Mouse (Mus musculus): Measurements from ENCODE around the gene Sidt1. TPM values are rescaled to one million over a fixed set of nuclear protein-coding genes. Genes with fewer than 3 reads are reported as not detected.
A peak's percentile ranks its signal among the peaks of the same experiment; 100 is the strongest.
"Not testable (repeated sequence)": the region's sequence is repeated elsewhere in the genome, so short reads cannot be mapped to it uniquely, and the experiment has no call there.

Sidt1 gene
- polyA plus RNA-seq, 1 experiment from 2014 or later = 4.7 TPM

DNA sequence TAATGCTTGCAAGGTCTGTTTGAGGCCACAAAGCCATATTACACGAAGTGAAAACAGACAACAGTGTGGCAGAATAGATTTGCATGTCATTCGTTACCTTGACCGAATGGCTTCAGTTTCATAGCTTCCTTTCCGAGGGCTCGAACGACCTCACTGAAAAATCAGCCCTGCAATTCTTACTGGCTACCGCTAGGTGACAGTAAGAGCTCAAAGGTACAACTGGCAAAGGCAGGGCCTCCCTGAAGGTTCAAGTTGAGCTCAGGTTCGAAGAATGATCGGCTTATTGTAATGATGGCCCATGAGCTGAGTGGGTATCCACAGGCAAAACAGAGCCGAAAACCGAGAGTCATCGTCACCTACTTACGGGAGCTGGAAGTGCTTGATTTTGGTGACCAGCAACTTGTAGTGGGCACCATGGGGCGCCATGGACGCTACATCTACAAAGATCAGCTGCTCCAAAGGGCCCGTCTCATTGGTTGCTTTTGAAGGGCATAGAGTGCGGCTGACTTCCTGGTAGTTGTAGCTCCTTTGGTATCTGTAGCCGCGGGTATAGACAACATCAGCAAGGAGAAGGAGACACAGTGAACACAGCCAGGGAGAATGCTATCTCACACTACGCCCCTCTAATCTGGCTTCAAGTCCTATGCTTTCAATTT, 33.4 kb downstream of the Sidt1 start:
- no peak overlapping the region for H3K9ac ChIP-seq
- H3K4me1 ChIP-seq = no peaks in the 10 kb centered on the region
- no peaks in the 10 kb centered on the region for H3K9me3 ChIP-seq
- no peak for ATAC-seq (ENCODE audit: insufficient read depth, low FRiP score, low read depth)
- H3K27me3 ChIP-seq (replicated peaks) = no peaks in the 10 kb centered on the region
- H3K4me3 ChIP-seq (replicated peaks) = no peak overlapping the region
- H3K4me2 ChIP-seq = no peak overlapping the region
- 77% methylated on average over 20 of the region's 20 CpGs for WGBS
- H3K36me3 ChIP-seq = no peaks in the 10 kb centered on the region
- H3K27ac ChIP-seq = no peak overlapping the region

DNA sequence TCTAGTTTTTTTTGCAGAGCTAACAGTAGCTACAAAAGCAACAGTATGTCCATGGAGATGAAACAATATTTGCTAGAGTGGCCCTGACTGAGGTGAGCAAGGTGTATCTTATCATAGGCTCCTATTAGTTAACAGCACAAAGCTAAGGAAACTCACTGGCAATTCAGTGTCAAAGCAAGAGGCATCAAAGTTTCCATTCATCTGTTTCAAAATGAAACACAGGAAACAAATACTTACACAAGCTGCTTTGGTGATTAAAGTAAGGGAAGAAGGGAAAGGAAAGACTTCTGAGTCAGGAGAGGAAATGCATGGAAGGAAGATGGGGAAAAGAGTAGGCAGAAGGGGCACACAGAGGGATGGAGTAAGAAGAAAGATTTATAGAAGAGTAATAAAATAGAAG, 39.0 kb downstream of the Sidt1 start:
- Histone ChIP-seq H3K27ac (no peak overlapping the region), H3K4me1 (no peaks in the 10 kb centered on the region)
- no peak for ATAC-seq (ENCODE audit: insufficient read depth, low FRiP score, low read depth)

DNA sequence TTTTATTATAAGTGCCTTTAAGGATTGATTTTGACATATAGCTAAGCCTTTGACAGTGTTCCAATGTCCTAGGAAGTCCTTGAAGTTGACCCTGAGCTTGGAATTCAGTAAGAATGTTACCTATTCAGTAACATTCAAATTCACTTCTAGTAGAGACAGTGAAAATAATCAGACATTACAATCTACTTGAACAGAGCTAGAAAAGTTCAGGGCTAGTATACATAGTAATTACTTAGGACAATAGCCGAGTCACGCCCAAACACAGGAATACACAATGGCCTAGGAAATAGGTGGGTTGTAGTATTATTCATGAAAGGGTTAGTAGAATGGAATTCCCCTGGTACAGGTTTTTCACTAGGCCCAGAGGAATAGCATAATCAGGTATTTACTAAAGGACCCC, 40.3 kb downstream of the Sidt1 start:
- not testable (repeated sequence) for H3K27me3 ChIP-seq (replicated peaks); H3K9me3 ChIP-seq; H3K36me3 ChIP-seq; H3K27ac ChIP-seq; H3K4me1 ChIP-seq; H3K9ac ChIP-seq; ATAC-seq (ENCODE audit: insufficient read depth, low FRiP score, low read depth); H3K4me2 ChIP-seq; H3K4me3 ChIP-seq (replicated peaks)
- WGBS = 94% methylated on average over 2 of the region's 2 CpGs

More for the DNA sequence above, 39.0 kb downstream of the Sidt1 start:
- Histone ChIP-seq H3K36me3 (no peaks in the 10 kb centered on the region), H3K9ac (no peak overlapping the region), H3K9me3 (no peaks in the 10 kb centered on the region), H3K4me3 (replicated peaks) (no peak overlapping the region), H3K4me2 (no peak overlapping the region), H3K27me3 (replicated peaks) (no peaks in the 10 kb centered on the region)

DNA sequence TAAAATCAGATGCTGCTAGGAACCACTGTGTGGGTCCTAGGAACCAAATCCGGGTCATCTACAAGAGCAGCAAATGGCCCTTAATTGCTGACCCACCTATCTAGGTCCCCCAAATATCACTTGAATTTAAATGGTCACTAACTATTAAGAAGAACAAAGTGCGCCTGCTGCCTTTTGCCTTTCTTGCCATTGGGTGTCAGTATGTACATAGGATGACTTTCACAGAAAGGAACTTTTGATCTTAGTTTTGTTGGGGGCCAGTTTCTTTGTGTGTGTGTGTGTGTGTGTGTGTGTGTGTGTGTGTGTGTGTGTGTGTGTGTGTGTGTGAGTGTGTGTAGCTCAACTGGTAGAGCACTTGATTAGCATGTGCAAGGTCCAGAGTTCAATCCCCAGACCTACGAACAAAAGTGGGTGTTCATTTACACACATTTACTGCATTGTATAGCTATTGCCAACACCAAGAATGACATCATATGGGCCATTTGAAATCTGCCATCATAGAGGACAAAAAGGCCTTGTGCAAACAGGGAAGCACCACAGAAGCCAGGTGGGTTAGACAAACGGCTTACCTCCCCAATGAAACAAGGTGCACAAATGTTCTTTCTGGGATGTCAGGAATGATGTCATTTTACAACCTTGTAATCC, 43.9 kb downstream of the Sidt1 start:
- Histone ChIP-seq H3K9ac (no peak overlapping the region), H3K27me3 (replicated peaks) (no peaks in the 10 kb centered on the region), H3K27ac (no peak overlapping the region), H3K36me3 (no peaks in the 10 kb centered on the region), H3K9me3 (no peaks in the 10 kb centered on the region), H3K4me1 (no peaks in the 10 kb centered on the region), H3K4me2 (no peak overlapping the region), H3K4me3 (replicated peaks) (no peak overlapping the region)
- 58% methylated on average over 4 of the region's 4 CpGs for WGBS
- no peak for ATAC-seq (ENCODE audit: insufficient read depth, low FRiP score, low read depth)

DNA sequence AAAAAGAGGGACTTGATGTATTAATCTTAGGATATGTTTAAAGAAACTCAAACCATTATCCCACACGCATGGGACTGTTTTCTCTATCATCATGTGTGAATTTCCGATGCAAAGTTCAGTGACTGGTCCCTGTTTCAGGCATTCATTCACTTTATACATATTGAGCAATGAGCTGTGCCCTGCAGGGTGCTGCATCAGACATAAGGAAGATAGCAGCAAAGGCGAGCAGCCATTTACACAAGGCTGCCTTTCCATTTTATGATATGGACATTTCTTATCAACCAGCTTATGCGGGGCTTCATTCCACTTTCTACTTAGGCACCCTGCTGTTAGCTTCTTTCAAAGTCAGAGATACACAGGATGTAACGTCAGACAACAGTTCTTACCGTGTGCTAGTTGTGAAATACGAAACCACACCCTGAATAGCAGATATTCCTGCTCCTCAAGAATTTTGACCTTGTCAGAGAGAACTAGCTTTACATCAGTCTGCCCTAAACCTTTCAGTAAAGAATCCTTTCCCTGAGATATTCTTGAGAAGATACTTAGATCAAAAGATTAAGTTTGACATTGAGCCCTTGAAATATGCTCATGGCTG, 45.5 kb downstream of the Sidt1 start:
- ATAC-seq (ENCODE audit: insufficient read depth, low FRiP score, low read depth) = no peak
- WGBS = 53% methylated on average over 7 of the region's 7 CpGs

DNA sequence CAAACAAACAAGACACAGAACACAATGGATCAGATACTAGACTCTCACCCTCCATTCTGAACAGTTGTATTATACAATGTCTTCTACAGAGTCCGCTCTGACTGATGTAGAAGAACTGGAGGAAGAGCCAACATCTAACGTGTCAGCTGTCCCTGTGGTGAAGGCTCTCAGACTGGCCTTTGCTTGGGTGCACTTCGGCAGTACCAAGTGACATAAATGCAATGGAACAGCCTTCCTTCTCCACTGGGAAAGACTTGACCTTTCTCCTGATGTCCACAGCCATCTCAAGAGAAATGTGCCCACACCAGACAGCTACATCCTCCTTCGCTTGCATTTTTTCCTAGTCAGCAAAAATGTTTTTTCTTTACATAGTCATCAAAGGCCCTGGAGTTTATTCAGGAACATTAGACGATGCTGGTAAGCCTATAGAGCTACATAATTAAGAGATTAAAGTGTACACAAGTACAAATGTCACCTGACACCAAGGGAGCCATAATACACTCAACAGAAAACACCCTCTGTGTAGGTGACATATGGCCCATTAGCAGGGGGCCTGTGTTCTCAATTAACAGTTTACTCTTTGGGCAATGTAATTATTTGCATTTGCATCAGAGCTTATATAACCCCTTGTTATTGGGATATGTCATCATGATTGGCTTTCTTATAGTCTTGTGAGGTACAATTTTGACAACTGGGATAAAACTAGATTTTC, 50.2 kb downstream of the Sidt1 start:
- H3K27ac ChIP-seq = no peak overlapping the region
- H3K4me2 ChIP-seq = no peak overlapping the region
- no peaks in the 10 kb centered on the region for H3K27me3 ChIP-seq (replicated peaks)
- no peak for ATAC-seq (ENCODE audit: insufficient read depth, low FRiP score, low read depth)
- 68% methylated on average over 5 of the region's 5 CpGs for WGBS
- no peaks in the 10 kb centered on the region for H3K36me3 ChIP-seq
- H3K9me3 ChIP-seq = no peaks in the 10 kb centered on the region
- no peak overlapping the region for H3K4me3 ChIP-seq (replicated peaks)
- no peaks in the 10 kb centered on the region for H3K4me1 ChIP-seq
- H3K9ac ChIP-seq = no peak overlapping the region

More for the DNA sequence above, 45.5 kb downstream of the Sidt1 start:
- H3K27me3 ChIP-seq (replicated peaks) = no peaks in the 10 kb centered on the region
- H3K9me3 ChIP-seq = no peaks in the 10 kb centered on the region
- no peak overlapping the region for H3K4me2 ChIP-seq
- no peak overlapping the region for H3K27ac ChIP-seq
- no peaks in the 10 kb centered on the region for H3K4me1 ChIP-seq
- H3K4me3 ChIP-seq (replicated peaks) = no peak overlapping the region
- H3K36me3 ChIP-seq = no peaks in the 10 kb centered on the region
- no peak overlapping the region for H3K9ac ChIP-seq

DNA sequence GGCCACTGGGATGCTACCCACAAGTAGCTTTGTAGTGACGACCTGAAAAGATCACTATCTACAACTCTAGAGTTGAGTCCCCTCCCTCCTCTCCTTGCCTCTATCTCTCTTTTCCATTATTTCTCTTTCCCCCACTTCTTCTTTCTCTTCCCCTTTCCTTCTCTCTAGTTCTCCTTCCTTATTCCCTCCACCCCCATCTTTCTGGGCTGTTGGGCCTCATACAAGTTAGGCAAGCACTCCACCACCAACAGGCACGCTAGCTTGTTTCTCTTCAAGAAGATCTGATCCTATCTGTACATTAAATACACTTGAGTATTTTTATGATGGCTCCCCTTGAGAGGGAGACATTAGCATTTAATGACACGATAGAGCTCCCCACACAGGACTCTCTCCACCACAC, 51.0 kb downstream of the Sidt1 start:
- no peaks in the 10 kb centered on the region for H3K36me3 ChIP-seq
- H3K27ac ChIP-seq = no peak overlapping the region
- H3K4me3 ChIP-seq (replicated peaks) = no peak overlapping the region
- no peaks in the 10 kb centered on the region for H3K9me3 ChIP-seq
- no peaks in the 10 kb centered on the region for H3K4me1 ChIP-seq
- ATAC-seq (ENCODE audit: insufficient read depth, low FRiP score, low read depth) = no peak
- 69% methylated on average over 3 of the region's 3 CpGs for WGBS
- no peak overlapping the region for H3K9ac ChIP-seq
- H3K27me3 ChIP-seq (replicated peaks) = no peaks in the 10 kb centered on the region
- no peak overlapping the region for H3K4me2 ChIP-seq

DNA sequence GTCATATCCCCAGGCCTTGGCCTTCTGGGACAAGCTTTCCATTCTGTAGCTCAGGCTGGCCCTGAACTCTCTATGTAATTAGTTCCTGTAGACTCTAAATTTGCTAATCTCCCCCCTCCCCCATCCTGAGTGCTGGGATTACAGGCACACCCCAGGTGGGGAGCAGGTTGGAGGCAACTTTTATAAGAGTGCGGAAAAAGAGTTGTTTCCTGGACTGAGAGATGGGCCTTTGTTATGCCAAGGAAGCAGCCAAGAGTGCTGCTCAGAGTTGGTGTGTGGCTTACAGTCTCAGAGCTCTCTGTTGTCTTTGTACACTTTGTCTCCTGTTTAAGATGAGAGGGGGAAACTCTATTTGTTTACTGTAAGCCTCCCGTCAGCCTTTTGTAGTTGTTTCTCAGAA, 52.2 kb downstream of the Sidt1 start:
- 73% methylated on average over 2 of the region's 2 CpGs for WGBS
- H3K9me3 ChIP-seq = no peaks in the 10 kb centered on the region
- H3K27me3 ChIP-seq (replicated peaks) = no peaks in the 10 kb centered on the region
- ATAC-seq (ENCODE audit: insufficient read depth, low FRiP score, low read depth) = no peak
- no peak overlapping the region for H3K27ac ChIP-seq
- H3K36me3 ChIP-seq = no peaks in the 10 kb centered on the region
- H3K4me3 ChIP-seq (replicated peaks) = no peak overlapping the region
- H3K4me1 ChIP-seq = no peaks in the 10 kb centered on the region
- no peak overlapping the region for H3K9ac ChIP-seq
- no peak overlapping the region for H3K4me2 ChIP-seq

DNA sequence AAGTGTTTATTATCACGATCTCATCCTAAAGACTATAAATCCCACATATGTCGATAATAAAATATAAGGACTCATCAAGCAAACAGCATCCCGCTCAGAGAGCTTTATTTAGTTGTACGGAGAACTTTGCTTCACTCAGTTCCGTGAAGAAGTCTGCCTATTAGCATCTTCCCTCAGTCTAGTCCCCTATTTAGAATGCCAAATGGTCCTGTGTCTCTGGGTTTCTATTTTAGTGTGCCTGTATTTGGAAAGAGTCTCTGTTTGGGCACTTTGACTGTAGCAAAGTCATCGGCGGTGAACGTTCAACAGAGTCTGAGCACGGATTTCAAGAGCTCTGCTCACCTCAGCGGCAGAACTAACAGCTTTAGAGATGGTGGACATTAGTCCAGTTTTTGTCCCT, 55.8 kb downstream of the Sidt1 start:
- ATAC-seq (ENCODE audit: insufficient read depth, low FRiP score, low read depth) = no peak
- no peak overlapping the region for H3K4me2 ChIP-seq
- no peaks in the 10 kb centered on the region for H3K9me3 ChIP-seq
- no peaks in the 10 kb centered on the region for H3K36me3 ChIP-seq
- no peaks in the 10 kb centered on the region for H3K4me1 ChIP-seq
- H3K27me3 ChIP-seq (replicated peaks) = no peaks in the 10 kb centered on the region
- no peak overlapping the region for H3K4me3 ChIP-seq (replicated peaks)
- H3K27ac ChIP-seq = no peak overlapping the region
- WGBS = 94% methylated on average over 10 of the region's 10 CpGs
- H3K9ac ChIP-seq = no peak overlapping the region

DNA sequence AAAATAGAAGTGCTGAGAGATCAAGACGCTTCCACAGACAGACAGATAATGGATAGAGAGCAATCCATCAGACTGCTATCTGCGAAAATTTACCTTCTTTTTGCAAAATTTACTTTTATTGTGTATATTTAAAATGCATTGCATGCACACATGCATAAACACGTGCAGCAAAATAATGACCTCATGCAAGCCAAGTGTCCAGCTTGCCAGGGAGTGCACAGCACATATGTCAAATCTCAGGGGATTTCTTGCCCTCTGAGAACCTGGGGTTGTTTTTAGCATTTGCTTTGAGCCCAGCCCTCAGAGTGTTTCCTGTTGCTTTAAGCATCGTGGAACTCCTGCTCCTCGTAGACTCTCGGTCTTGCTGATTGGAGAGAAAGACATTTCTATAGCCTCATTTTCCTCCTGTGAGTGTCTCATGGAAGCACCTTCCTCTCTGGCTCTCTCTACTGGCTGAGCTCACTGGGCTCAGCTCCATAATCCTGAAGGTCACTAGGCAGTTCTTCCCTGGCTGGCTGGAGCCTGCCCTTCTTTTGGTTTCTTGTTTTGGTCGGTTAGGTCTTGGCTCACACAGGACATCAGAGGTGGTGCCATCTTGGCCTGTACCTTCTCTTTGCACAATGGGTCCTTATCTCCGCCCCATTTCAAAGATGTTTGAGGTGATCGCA, 61.5 kb downstream of the Sidt1 start:
- H3K36me3 ChIP-seq = no peaks in the 10 kb centered on the region
- H3K9ac ChIP-seq = no peak overlapping the region
- no peaks in the 10 kb centered on the region for H3K27me3 ChIP-seq (replicated peaks)
- no peak overlapping the region for H3K4me3 ChIP-seq (replicated peaks)
- no peak overlapping the region for H3K27ac ChIP-seq
- WGBS = 64% methylated on average over 9 of the region's 9 CpGs
- no peaks in the 10 kb centered on the region for H3K4me1 ChIP-seq
- no peak overlapping the region for H3K4me2 ChIP-seq
- ATAC-seq (ENCODE audit: insufficient read depth, low FRiP score, low read depth) = no peak
- H3K9me3 ChIP-seq = no peaks in the 10 kb centered on the region

DNA sequence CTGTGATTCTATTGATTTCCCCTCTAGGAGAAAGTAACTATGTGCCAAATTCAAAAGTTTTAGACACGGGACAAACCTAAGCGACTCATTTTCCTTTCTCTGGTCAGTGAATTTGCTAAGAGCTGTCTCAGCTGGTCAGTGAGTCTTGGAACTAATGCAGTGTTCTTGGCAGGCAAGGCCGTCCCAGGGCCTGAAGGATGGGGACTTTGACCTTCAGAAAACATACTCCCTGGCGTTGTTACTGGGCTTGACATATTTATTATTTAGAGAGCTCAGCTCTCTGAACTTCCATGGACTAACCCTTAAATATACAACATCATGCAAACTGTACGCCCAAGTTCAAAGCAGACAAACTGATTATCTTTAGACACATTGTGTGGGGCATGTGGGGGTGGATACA, 62.4 kb downstream of the Sidt1 start:
- H3K36me3 ChIP-seq = no peaks in the 10 kb centered on the region
- ATAC-seq (ENCODE audit: insufficient read depth, low FRiP score, low read depth) = peak; percentile 35; the same call in 1 of the 2 replicates
- H3K4me3 ChIP-seq (replicated peaks) = no peak overlapping the region

More for the DNA sequence above, 62.4 kb downstream of the Sidt1 start:
- 43% methylated on average over 5 of the region's 5 CpGs for WGBS
- no peaks in the 10 kb centered on the region for H3K27me3 ChIP-seq (replicated peaks)
- H3K9me3 ChIP-seq = no peaks in the 10 kb centered on the region
- no peaks in the 10 kb centered on the region for H3K4me1 ChIP-seq
- H3K9ac ChIP-seq = no peak overlapping the region
- no peak overlapping the region for H3K4me2 ChIP-seq
- H3K27ac ChIP-seq = peak overlapping the region; percentile 64; the same call in 1 of the 2 replicates

Data from stomach, embryonic 15.5 days (tissue).